ENCODE assay signal across 17 mouse cellular contexts in genomic region chr8:103324016-103324665, GRCm38 (mm10).
"Had no signal": no experiment of that assay in that cellular context is flagged by ENCODE, and none has a peak within 500 bp of the region (broad histone marks: within the 10 kb centered on the region; RNA-seq: fewer than 3 reads in every experiment).

No protein-coding gene starts in this region.

- DNase-seq: lung, adult 2 months; lung, postnatal 14 days; lung, postnatal 36 days; right cerebral cortex, postnatal 14 days; thymus, adult 2 months; thymus, postnatal 25 days; thymus, postnatal 4 days had no signal

- H3K9me3 ChIP-seq: lung, embryonic 15.5 days; megakaryocyte, embryonic 14.5 days; midbrain, embryonic 13.5 days; midbrain, embryonic 15.5 days; neural tube, embryonic 12.5 days; stomach, embryonic 15.5 days had no signal

- H3K4me1 ChIP-seq: lung, embryonic 15.5 days; megakaryocyte, embryonic 14.5 days; midbrain, embryonic 13.5 days; midbrain, embryonic 15.5 days; neural tube, embryonic 12.5 days; stomach, embryonic 15.5 days had no signal

- H3K27me3 ChIP-seq: lung, embryonic 15.5 days; megakaryocyte, embryonic 14.5 days; midbrain, embryonic 13.5 days; midbrain, embryonic 15.5 days; neural tube, embryonic 12.5 days; stomach, embryonic 15.5 days had no signal

- H3K9ac ChIP-seq: lung, embryonic 15.5 days; midbrain, embryonic 13.5 days; midbrain, embryonic 15.5 days; neural tube, embryonic 12.5 days; stomach, embryonic 15.5 days had no signal

- H3K4me3 ChIP-seq: lung, embryonic 15.5 days; megakaryocyte, embryonic 14.5 days; midbrain, embryonic 13.5 days; midbrain, embryonic 15.5 days; neural tube, embryonic 12.5 days; stomach, embryonic 15.5 days had no signal

- H3K4me2 ChIP-seq: lung, embryonic 15.5 days; midbrain, embryonic 11.5 days; midbrain, embryonic 13.5 days; midbrain, embryonic 15.5 days; neural tube, embryonic 12.5 days; stomach, embryonic 15.5 days had no signal

- H3K36me3 ChIP-seq: lung, embryonic 15.5 days; midbrain, embryonic 13.5 days; midbrain, embryonic 15.5 days; neural tube, embryonic 12.5 days; stomach, embryonic 15.5 days had no signal

- ATAC-seq: lung, postnatal 0 days; midbrain, embryonic 13.5 days; midbrain, embryonic 15.5 days had no signal

- H3K27ac ChIP-seq: lung, embryonic 15.5 days; macrophage; midbrain, embryonic 13.5 days; midbrain, embryonic 15.5 days; neural tube, embryonic 12.5 days; stomach, embryonic 15.5 days; stomach, postnatal 0 days had no signal
